Mouse (Mus musculus): ENCODE results near the gene Eif4e2. TPM values are rescaled to one million over a fixed set of nuclear protein-coding genes. Genes with fewer than 3 reads are reported as not detected.

The Eif4e2 gene
- 176 and 179 TPM in 2 replicates for polyA plus RNA-seq (2015; fragmentation: Nextera tagmentation; extraction: Ambion mirVana)

DNA sequence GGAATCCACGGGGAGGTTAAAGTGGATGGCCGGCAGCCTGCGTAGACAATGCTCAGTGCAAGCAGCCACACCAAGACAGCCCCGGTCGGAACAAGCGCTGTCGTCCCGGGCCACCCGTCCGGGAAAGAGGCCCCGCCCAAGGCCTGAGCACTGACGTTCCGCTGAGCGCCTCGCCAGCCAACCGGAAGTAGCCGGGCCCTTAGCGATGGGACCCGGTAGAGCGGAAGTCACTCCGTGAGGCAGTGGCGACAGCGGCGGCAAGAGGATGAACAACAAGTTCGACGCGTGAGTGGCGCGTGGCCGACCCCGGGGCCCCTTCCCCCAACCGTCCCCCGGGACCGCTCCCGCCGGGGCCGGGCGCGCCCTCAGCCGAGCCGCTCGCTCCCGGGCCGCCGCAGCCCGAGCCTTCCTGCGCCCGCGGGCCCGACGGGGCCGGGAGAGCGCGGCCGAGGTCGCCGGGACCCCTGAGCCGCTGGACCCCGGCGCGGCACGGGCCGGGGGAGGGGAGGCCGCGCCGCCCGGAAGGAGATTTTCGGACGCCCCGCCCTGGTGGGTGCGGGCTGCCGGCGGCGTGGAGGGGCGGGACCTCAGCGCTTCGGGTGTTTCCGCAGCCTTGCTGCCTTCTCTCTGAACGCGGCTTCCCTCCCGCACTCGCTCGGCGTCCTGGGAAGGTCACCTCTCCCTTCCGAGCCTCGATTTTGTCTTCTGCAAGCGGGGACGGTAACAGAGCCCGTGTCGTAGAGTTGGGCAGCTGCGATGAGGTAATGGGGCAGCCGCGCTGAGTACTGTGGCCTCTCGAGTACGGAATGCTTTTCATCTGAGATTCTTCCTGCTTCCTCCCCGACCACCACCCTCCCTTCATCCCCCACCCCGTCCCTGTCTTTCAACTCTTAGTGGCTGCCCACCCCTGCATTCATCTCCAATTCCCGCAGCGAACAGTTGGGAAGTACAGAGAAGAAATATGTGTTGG lies at the start of gene Eif4e2:
Gene Eif4e2, plus strand, starts transcription at position 180 of the 970 bp plus-strand sequence.
- H3K27ac ChIP-seq, result peak within 1 kb of the TSS; percentile 99
- H3K9ac ChIP-seq, result peak within 1 kb of the TSS; percentile 93
- peak; percentile 93 for ATAC-seq (ENCODE audit: insufficient number of reproducible peaks, low FRiP score, low TSS enrichment, low read depth)
- H3K4me1 ChIP-seq, result peaks cover 29% of the 10 kb centered on the region
- peak within 1 kb of the TSS; percentile 58 for H3K4me2 ChIP-seq
- peaks cover 15% of the 10 kb centered on the region; the same call in 1 of the 2 replicates for H3K36me3 ChIP-seq
- peak within 1 kb of the TSS; percentile 85 for H3K4me3 ChIP-seq
- WGBS, result 0% methylated on average over 80 of the region's 99 CpGs
- H3K9me3 ChIP-seq, result no peaks in the 10 kb centered on the region
- H3K27me3 ChIP-seq, result no peaks in the 10 kb centered on the region; the same call in 1 of the 2 replicates

DNA sequence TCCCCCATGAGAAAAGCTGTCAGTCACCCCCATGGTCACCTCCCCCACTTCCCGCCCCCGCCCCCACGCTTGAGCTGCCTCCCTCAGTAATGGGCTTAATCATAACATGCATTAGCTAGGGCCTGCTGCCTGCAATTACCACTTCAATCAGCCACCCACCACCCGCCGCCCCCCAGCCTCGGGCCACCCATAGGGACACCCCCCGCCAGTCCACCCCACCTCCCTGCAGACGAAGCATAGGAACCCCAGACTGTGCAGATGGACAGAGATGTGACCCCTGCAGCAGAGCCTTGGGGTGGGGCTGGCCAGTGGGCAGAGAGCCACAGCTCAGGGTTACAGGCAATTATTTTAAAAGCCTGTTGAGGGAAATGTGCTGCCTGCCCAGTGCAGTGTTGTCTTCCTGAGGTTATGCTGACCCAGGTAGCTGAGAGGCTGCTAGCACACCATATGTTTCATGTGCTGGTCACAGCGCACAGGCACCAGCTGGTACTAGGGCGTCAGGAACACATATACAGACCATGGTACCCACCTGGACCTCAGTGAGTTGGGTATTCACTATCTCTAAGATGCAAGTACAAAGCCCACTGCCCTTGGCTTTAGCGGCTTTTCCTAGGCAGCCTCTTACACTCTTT lies 49.4 kb upstream of the Eif4e2 start:
- 19% methylated on average over 10 of the region's 11 CpGs for WGBS
- no peak for ATAC-seq (ENCODE audit: insufficient number of reproducible peaks, low FRiP score, low TSS enrichment, low read depth)
- H3K4me2 ChIP-seq, result no peak overlapping the region
- H3K4me1 ChIP-seq, result no peaks in the 10 kb centered on the region
- H3K27me3 ChIP-seq, result peaks cover 75% of the 10 kb centered on the region
- no peaks in the 10 kb centered on the region for H3K9me3 ChIP-seq
- no peaks in the 10 kb centered on the region for H3K36me3 ChIP-seq
- H3K4me3 ChIP-seq, result no peak overlapping the region
- H3K9ac ChIP-seq, result no peak overlapping the region
- H3K27ac ChIP-seq, result no peak overlapping the region

GRCm38 (mm10) chr1:87164796-87165184 lies 48.9 kb upstream of the Eif4e2 start:
- no peak for ATAC-seq (ENCODE audit: insufficient number of reproducible peaks, low FRiP score, low TSS enrichment, low read depth)
- Histone ChIP-seq H3K36me3 (no peaks in the 10 kb centered on the region), H3K4me3 (no peak overlapping the region), H3K9me3 (no peaks in the 10 kb centered on the region), H3K27ac (no peak overlapping the region), H3K4me1 (peaks cover 1% of the 10 kb centered on the region; the same call in 1 of the 2 replicates), H3K27me3 (peaks cover 76% of the 10 kb centered on the region), H3K4me2 (no peak overlapping the region), H3K9ac (no peak overlapping the region)
- 41% methylated on average over 9 of the region's 9 CpGs for WGBS

- peaks cover 78% of the 10 kb centered on the region for H3K27me3 ChIP-seq
- H3K4me2 ChIP-seq, result no peak overlapping the region
- no peaks in the 10 kb centered on the region for H3K9me3 ChIP-seq
- no peak overlapping the region for H3K4me3 ChIP-seq
- 7% methylated on average over 19 of the region's 19 CpGs for WGBS
- no peak overlapping the region for H3K9ac ChIP-seq
- no peak overlapping the region for H3K27ac ChIP-seq
- no peaks in the 10 kb centered on the region for H3K36me3 ChIP-seq
- H3K4me1 ChIP-seq, result peaks cover 19% of the 10 kb centered on the region
- no peak for ATAC-seq (ENCODE audit: insufficient number of reproducible peaks, low FRiP score, low TSS enrichment, low read depth)
Observed at GRCm38 (mm10) chr1:87170458-87170857, 43.3 kb upstream of the Eif4e2 start.

- WGBS, result 69% methylated on average over 1 of the region's 1 CpGs
- Histone ChIP-seq H3K36me3 (no peaks in the 10 kb centered on the region), H3K4me2 (no peak overlapping the region), H3K27me3 (peaks cover 70% of the 10 kb centered on the region), H3K9me3 (no peaks in the 10 kb centered on the region), H3K27ac (no peak overlapping the region), H3K4me1 (peaks cover 27% of the 10 kb centered on the region), H3K4me3 (no peak overlapping the region), H3K9ac (no peak overlapping the region)
- no peak for ATAC-seq (ENCODE audit: insufficient number of reproducible peaks, low FRiP score, low TSS enrichment, low read depth)
Observed at GRCm38 (mm10) chr1:87171312-87171711, 42.4 kb upstream of the Eif4e2 start.

GRCm38 (mm10) chr1:87172316-87172715 lies 41.4 kb upstream of the Eif4e2 start:
- Histone ChIP-seq H3K9ac (no peak overlapping the region), H3K4me3 (no peak overlapping the region), H3K27ac (no peak overlapping the region), H3K36me3 (no peaks in the 10 kb centered on the region), H3K4me1 (peaks cover 32% of the 10 kb centered on the region), H3K9me3 (no peaks in the 10 kb centered on the region), H3K27me3 (peaks cover 66% of the 10 kb centered on the region), H3K4me2 (no peak overlapping the region)
- WGBS, result 39% methylated on average over 9 of the region's 9 CpGs
- no peak for ATAC-seq (ENCODE audit: insufficient number of reproducible peaks, low FRiP score, low TSS enrichment, low read depth)

DNA sequence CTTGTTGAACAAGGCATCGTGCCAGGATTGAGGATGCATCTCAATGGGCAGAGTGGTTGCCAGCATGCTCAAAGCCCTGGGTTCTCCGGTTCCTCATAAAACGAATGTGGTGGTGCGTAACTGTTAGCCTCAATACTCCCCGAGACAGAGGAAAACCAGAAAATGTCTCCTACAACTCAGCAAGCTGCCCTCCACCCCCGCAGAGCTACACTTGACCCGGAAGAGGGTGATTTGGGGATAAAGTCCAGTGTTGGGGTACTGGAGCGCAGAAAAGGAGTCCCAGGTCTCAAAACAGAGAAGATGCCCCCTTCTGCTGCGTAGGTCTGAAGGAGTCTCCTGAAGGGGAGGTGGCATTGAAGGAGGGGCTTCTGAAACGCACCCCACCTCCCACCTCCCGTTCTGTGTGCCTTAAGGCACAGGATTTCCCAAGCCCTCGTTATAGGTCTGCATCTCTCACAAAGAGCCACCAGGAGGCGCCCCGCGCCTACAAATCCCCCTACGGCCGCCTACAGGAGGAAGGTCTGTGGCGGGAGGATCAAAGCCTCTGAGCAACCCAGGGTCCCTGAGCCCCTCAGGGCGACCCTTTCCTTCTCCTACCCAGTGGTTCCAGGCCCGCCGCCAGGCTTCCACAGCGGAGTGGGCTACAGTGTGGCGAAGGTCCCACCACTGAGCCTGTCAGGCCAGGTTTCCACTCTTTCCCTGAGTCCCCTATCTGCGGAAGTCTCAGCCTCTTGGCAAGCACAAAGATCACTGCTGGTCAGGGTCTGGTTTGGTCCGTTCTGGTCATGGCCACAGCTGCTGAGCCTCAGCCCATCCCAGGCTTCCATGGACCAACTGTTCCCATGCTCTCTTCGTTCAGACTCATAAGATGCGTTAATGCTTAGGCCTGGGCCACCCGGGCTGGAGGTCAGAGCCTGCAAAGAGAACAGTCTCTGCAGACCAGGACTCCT lies 39.4 kb upstream of the Eif4e2 start:
- Histone ChIP-seq H3K9ac (no peak overlapping the region), H3K36me3 (no peaks in the 10 kb centered on the region), H3K27ac (no peak overlapping the region), H3K4me3 (no peak overlapping the region), H3K4me1 (peaks cover 32% of the 10 kb centered on the region), H3K27me3 (peaks cover 50% of the 10 kb centered on the region), H3K4me2 (peak overlapping the region; percentile 19; the same call in 1 of the 2 replicates), H3K9me3 (no peaks in the 10 kb centered on the region)
- ATAC-seq (ENCODE audit: insufficient number of reproducible peaks, low FRiP score, low TSS enrichment, low read depth), result no peak
- WGBS, result 22% methylated on average over 28 of the region's 28 CpGs

GRCm38 (mm10) chr1:87175852-87176292 lies 37.8 kb upstream of the Eif4e2 start:
- Histone ChIP-seq H3K4me3 (no peak overlapping the region), H3K4me1 (peaks cover 23% of the 10 kb centered on the region), H3K4me2 (0 out of 2 replicates have a peak overlapping the region, but pooled peaks have one; percentile 12), H3K27ac (no peak overlapping the region; the same call in 1 of the 2 replicates), H3K9me3 (no peaks in the 10 kb centered on the region), H3K27me3 (peaks cover 42% of the 10 kb centered on the region), H3K36me3 (no peaks in the 10 kb centered on the region), H3K9ac (no peak overlapping the region)
- 2% methylated on average over 11 of the region's 11 CpGs for WGBS
- peak; percentile 62; the same call in 1 of the 2 replicates for ATAC-seq (ENCODE audit: insufficient number of reproducible peaks, low FRiP score, low TSS enrichment, low read depth)

DNA sequence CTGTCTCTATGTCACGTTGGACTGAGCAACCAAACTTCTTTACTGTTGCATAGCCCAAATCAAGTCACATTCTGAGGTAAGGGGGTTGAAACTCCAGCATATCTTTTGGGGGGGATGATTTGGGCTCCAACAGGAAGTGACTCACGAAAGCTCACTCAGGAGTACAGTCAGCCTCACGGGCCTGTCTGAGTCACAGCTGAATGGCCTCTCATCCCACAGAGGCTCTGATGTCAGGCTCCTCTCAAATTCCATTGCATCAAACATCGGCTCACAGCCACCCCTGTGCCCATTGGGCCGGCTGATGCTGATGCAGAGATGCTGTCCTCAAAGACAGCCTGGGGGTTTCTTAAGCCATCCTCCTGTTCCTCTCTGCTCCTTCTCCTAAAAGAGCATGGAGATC lies 32.8 kb upstream of the Eif4e2 start:
- ATAC-seq (ENCODE audit: insufficient number of reproducible peaks, low FRiP score, low TSS enrichment, low read depth), result no peak
- H3K27ac ChIP-seq, result no peak overlapping the region
- WGBS, result 43% methylated on average over 5 of the region's 5 CpGs

GRCm38 (mm10) chr1:87183013-87183412 lies 30.7 kb upstream of the Eif4e2 start, which contains the start of gene Prss56:
Gene Prss56, plus strand, starts transcription at chr1:87183313.
- Histone ChIP-seq H3K4me3 (no peak within 1 kb of the TSS), H3K27me3 (peaks cover 75% of the 10 kb centered on the region), H3K36me3 (no peaks in the 10 kb centered on the region), H3K9me3 (no peaks in the 10 kb centered on the region), H3K9ac (no peak within 1 kb of the TSS), H3K4me1 (peaks cover 25% of the 10 kb centered on the region), H3K4me2 (no peak within 1 kb of the TSS), H3K27ac (no peak within 1 kb of the TSS)
- no peak for ATAC-seq (ENCODE audit: insufficient number of reproducible peaks, low FRiP score, low TSS enrichment, low read depth)
- 38% methylated on average over 9 of the region's 9 CpGs for WGBS

More for the DNA sequence above, 32.8 kb upstream of the Eif4e2 start:
- no peak overlapping the region for H3K9ac ChIP-seq
- H3K9me3 ChIP-seq, result no peaks in the 10 kb centered on the region
- peaks cover 57% of the 10 kb centered on the region for H3K27me3 ChIP-seq
- peaks cover 24% of the 10 kb centered on the region for H3K4me1 ChIP-seq
- no peaks in the 10 kb centered on the region for H3K36me3 ChIP-seq
- no peak overlapping the region for H3K4me3 ChIP-seq
- H3K4me2 ChIP-seq, result no peak overlapping the region

All from limb, embryonic 15.5 days (tissue).